ENCODE assay signal across 15 mouse cellular contexts in the genomic region with DNA sequence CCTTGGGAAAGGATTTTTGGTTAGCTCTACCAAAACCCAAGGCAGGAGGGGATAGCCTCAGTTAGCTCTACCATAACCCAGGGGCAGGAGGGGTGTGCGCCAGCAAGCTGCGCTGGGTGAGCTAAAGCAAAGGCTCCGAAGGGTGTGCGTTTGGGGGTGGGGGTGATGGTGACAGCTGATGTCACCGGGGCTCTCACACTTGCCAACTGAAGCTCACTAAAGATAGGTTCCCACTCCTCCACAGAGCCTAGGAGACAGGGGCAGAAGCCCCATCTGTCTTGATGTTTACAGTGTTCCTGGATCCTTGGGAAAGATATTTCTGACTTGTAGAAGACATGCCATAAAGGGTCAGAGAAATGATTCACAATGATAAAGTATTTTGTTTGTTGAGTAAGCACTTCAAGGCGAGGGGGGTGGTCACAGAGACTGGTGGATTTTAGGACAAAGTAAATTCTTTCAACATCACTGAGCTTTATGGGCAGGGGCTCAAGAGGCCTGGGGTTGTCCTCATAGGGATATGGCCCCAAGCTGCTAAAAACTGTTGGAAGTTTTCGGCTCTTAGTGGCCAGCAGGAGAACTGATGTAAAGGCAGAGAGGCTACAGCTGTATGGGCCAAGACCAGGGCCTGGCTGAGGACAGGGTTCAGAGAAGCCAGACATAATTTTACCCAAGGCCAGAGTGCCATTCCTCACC. TPM values are rescaled to one million over a fixed set of nuclear protein-coding genes. Genes with fewer than 3 reads are reported as not detected.
A peak's percentile ranks its signal among the peaks of the same experiment; 100 is the strongest.
DNase-seq lines count a peak whose midpoint lies in the region; ATAC-seq and TF ChIP-seq lines count a peak whose summit lies in the region.
"Had no signal": no experiment of that assay in that cellular context is flagged by ENCODE, and none has a peak within 500 bp of the region (broad histone marks: within the 10 kb centered on the region; RNA-seq: fewer than 3 reads in every experiment).

No protein-coding gene starts in this region.

- ATAC-seq in neural tube, embryonic 13.5 days (ENCODE audit: low read depth) = no peak
- no peak for ATAC-seq in neural tube, embryonic 15.5 days (ENCODE audit: low FRiP score)
- peak; percentile 38; the same call in 1 of the 2 replicates for ATAC-seq in stomach, postnatal 0 days (ENCODE audit: low FRiP score, low TSS enrichment)
- ATAC-seq in midbrain, postnatal 0 days (ENCODE audit: low FRiP score) = no peak
- ATAC-seq: intestine, embryonic 15.5 days; liver, postnatal 0 days; midbrain, embryonic 15.5 days had no signal

- DNase-seq in adrenal gland, postnatal 14 days = peak; percentile 34
- no peak for DNase-seq in adrenal gland, postnatal 4 days (ENCODE audit: low spot score in 2 of 2)
- no peak for DNase-seq in heart, adult 2 months
- no peak for DNase-seq in heart, postnatal 36 days
- no peak for DNase-seq in stomach, postnatal 0 days (ENCODE audit: low spot score)
- DNase-seq in midbrain, postnatal 0 days (ENCODE audit: low spot score) = no peak
- DNase-seq: liver, postnatal 0 days; thymus, postnatal 25 days had no signal

- WGBS in heart, adult 2 months = 84% methylated on average over 7 of the region's 7 CpGs
- WGBS in neural tube, embryonic 13.5 days = 78% methylated on average over 7 of the region's 7 CpGs
- 78% methylated on average over 7 of the region's 7 CpGs for WGBS in neural tube, embryonic 15.5 days
- WGBS in stomach, postnatal 0 days = 55% methylated on average over 7 of the region's 7 CpGs
- WGBS in midbrain, postnatal 0 days = 77% methylated on average over 7 of the region's 7 CpGs

- intact Hi-C loops in heart, adult 2 months (cut with DNase I) = loop anchor here (2.0 kb wide), 1 partner anchor 41 kb away; no protein-coding TSS in a partner anchor
- intact Hi-C loops in heart, postnatal 36 days (cut with DNase I) = no loop called here

- H3K4me1 ChIP-seq in heart, adult 2 months (ENCODE audit: control insufficient read depth, insufficient read depth, low read length) = peaks cover 16% of the 10 kb centered on the region
- H3K4me1 ChIP-seq in neural tube, embryonic 13.5 days (replicated peaks) = peaks cover 7% of the 10 kb centered on the region; the same call in 1 of the 2 replicates
- no peaks in the 10 kb centered on the region for H3K4me1 ChIP-seq in neural tube, embryonic 15.5 days
- no peaks in the 10 kb centered on the region for H3K4me1 ChIP-seq in stomach, postnatal 0 days (replicated peaks; ENCODE audit: control insufficient read depth, insufficient read depth)
- H3K4me1 ChIP-seq in midbrain, postnatal 0 days (ENCODE audit: insufficient read depth, low read length) = no peaks in the 10 kb centered on the region
- H3K4me1 ChIP-seq: hindbrain, embryonic 13.5 days; intestine, embryonic 15.5 days had no signal

- H3K4me2 ChIP-seq in neural tube, embryonic 13.5 days = no peak overlapping the region
- H3K4me2 ChIP-seq in neural tube, embryonic 15.5 days = no peak overlapping the region
- H3K4me2 ChIP-seq in stomach, postnatal 0 days (replicated peaks; ENCODE audit: low read depth) = no peak overlapping the region
- no peak overlapping the region for H3K4me2 ChIP-seq in midbrain, postnatal 0 days (ENCODE audit: low read depth, low read length, poor library complexity, severe bottlenecking)
- H3K4me2 ChIP-seq: hindbrain, embryonic 13.5 days; intestine, embryonic 15.5 days; limb, embryonic 15.5 days; midbrain, embryonic 15.5 days had no signal

- H3K27me3 ChIP-seq in heart, adult 2 months (ENCODE audit: control insufficient read depth, insufficient read depth, low read length) = no peaks in the 10 kb centered on the region
- no peaks in the 10 kb centered on the region for H3K27me3 ChIP-seq in neural tube, embryonic 13.5 days
- H3K27me3 ChIP-seq in neural tube, embryonic 15.5 days (replicated peaks) = no peaks in the 10 kb centered on the region
- no peaks in the 10 kb centered on the region for H3K27me3 ChIP-seq in stomach, postnatal 0 days (ENCODE audit: control insufficient read depth, insufficient read depth, low read length)
- H3K27me3 ChIP-seq in midbrain, postnatal 0 days (ENCODE audit: insufficient read depth, low read length) = no peaks in the 10 kb centered on the region
- H3K27me3 ChIP-seq: hindbrain, embryonic 13.5 days; intestine, embryonic 15.5 days; limb, embryonic 15.5 days; midbrain, embryonic 15.5 days had no signal

- TF ChIP-seq POLR2A in heart, adult 2 months (IDR thresholded peaks at IDR 0.05; ENCODE audit: insufficient read depth, low read depth, low read length) = no peak

- peaks cover 5% of the 10 kb centered on the region; the same call in 1 of the 2 replicates for H3K36me3 ChIP-seq in heart, adult 2 months (ENCODE audit: control insufficient read depth, insufficient read depth, low read length)
- H3K36me3 ChIP-seq in neural tube, embryonic 13.5 days = no peaks in the 10 kb centered on the region
- H3K36me3 ChIP-seq in neural tube, embryonic 15.5 days = no peaks in the 10 kb centered on the region
- no peaks in the 10 kb centered on the region for H3K36me3 ChIP-seq in stomach, postnatal 0 days (ENCODE audit: control insufficient read depth, insufficient read depth, low read length)
- H3K36me3 ChIP-seq in midbrain, postnatal 0 days (ENCODE audit: insufficient read depth, low read length) = no peaks in the 10 kb centered on the region
- H3K36me3 ChIP-seq: hindbrain, embryonic 13.5 days; intestine, embryonic 15.5 days; limb, embryonic 15.5 days; midbrain, embryonic 15.5 days had no signal

- no peak for TF ChIP-seq EP300 in heart, adult 2 months (IDR thresholded peaks at IDR 0.05; ENCODE audit: insufficient read depth, low read depth, low read length)
- no peak for TF ChIP-seq EP300 in stomach, postnatal 0 days (optimal IDR thresholded peaks at IDR 0.05)

- H3K9me3 ChIP-seq in neural tube, embryonic 13.5 days = no peaks in the 10 kb centered on the region
- H3K9me3 ChIP-seq in neural tube, embryonic 15.5 days (replicated peaks) = no peaks in the 10 kb centered on the region
- H3K9me3 ChIP-seq in stomach, postnatal 0 days (ENCODE audit: control insufficient read depth, low read length) = no peaks in the 10 kb centered on the region
- H3K9me3 ChIP-seq in midbrain, postnatal 0 days (ENCODE audit: low read length) = no peaks in the 10 kb centered on the region
- H3K9me3 ChIP-seq: hindbrain, embryonic 13.5 days; intestine, embryonic 15.5 days; limb, embryonic 15.5 days; midbrain, embryonic 15.5 days had no signal

- H3K4me3 ChIP-seq in heart, adult 2 months = no peak overlapping the region
- no peak overlapping the region for H3K4me3 ChIP-seq in neural tube, embryonic 13.5 days
- no peak overlapping the region for H3K4me3 ChIP-seq in neural tube, embryonic 15.5 days (replicated peaks)
- H3K4me3 ChIP-seq in stomach, postnatal 0 days (ENCODE audit: low read depth, low read length) = no peak overlapping the region
- H3K4me3 ChIP-seq in midbrain, postnatal 0 days (ENCODE audit: low read depth, low read length) = no peak overlapping the region
- H3K4me3 ChIP-seq: hindbrain, embryonic 13.5 days; intestine, embryonic 15.5 days; limb, embryonic 15.5 days; midbrain, embryonic 15.5 days had no signal

- no peaks in the 10 kb centered on the region for H3K79me2 ChIP-seq in heart, adult 2 months (replicated peaks; ENCODE audit: control insufficient read depth, insufficient read depth, low read length)

- H3K9ac ChIP-seq in heart, adult 2 months (ENCODE audit: low read depth, low read length) = no peak overlapping the region
- 0 out of 2 replicates have a peak overlapping the region, but pooled peaks have one; percentile 22 for H3K9ac ChIP-seq in neural tube, embryonic 13.5 days
- no peak overlapping the region for H3K9ac ChIP-seq in neural tube, embryonic 15.5 days (replicated peaks)
- no peak overlapping the region for H3K9ac ChIP-seq in stomach, postnatal 0 days (ENCODE audit: low read length)
- no peak overlapping the region for H3K9ac ChIP-seq in midbrain, postnatal 0 days (replicated peaks; ENCODE audit: low read length, poor library complexity, severe bottlenecking)
- H3K9ac ChIP-seq: hindbrain, embryonic 13.5 days; intestine, embryonic 15.5 days; limb, embryonic 15.5 days; liver, postnatal 0 days; midbrain, embryonic 15.5 days had no signal

- TF ChIP-seq CTCF in heart, adult 2 months (IDR thresholded peaks at IDR 0.05) = no peak
- 0 out of 2 replicates have a peak, but pooled peaks have one; percentile 13 for TF ChIP-seq CTCF in stomach, postnatal 0 days (IDR thresholded peaks at IDR 0.05; ENCODE audit: low read depth)
- no peak for TF ChIP-seq CTCF in midbrain, postnatal 0 days (IDR thresholded peaks at IDR 0.05)

- peak overlapping the region; percentile 83 for H3K27ac ChIP-seq in heart, adult 2 months
- no peak overlapping the region for H3K27ac ChIP-seq in neural tube, embryonic 13.5 days (replicated peaks)
- H3K27ac ChIP-seq in neural tube, embryonic 15.5 days (replicated peaks) = no peak overlapping the region
- peak overlapping the region; percentile 45 for H3K27ac ChIP-seq in stomach, postnatal 0 days (replicated peaks)
- H3K27ac ChIP-seq in midbrain, postnatal 0 days (ENCODE audit: low read depth, low read length) = no peak overlapping the region
- H3K27ac ChIP-seq: intestine, embryonic 15.5 days; limb, embryonic 15.5 days had no signal

RNA-seq across cellular contexts. Expression of a gene that starts 24.7 kb away (rescaled TPM):
- total RNA-seq in adrenal gland, postnatal 14 days (2021) = 8.9 and 17.0 TPM in 2 replicates
- total RNA-seq in adrenal gland, postnatal 4 days (2021) = 1 to 10 TPM; 3.1 to 4.0 TPM
- total RNA-seq in heart, adult 2 months (2021) = 10 to 100 TPM; 10.1 to 18.1 TPM
- 11.2 and 14.6 TPM in 2 replicates for polyA plus RNA-seq in heart, adult 2 months (2012; rRNA removed)
- 10 to 100 TPM; 15.0 to 21.3 TPM for total RNA-seq in heart, postnatal 36 days (2021)
- polyA plus RNA-seq in neural tube, embryonic 13.5 days (2015; fragmentation: Nextera tagmentation; extraction: Ambion mirVana) = 0.15 and 0.23 TPM in 2 replicates
- 0.38 and 0.52 TPM in 2 replicates for polyA plus RNA-seq in neural tube, embryonic 15.5 days (2015; fragmentation: Nextera tagmentation; extraction: Ambion mirVana)
- polyA plus RNA-seq in stomach, postnatal 0 days (2015; fragmentation: Nextera tagmentation; extraction: Ambion mirVana) = 0.56 and 0.71 TPM in 2 replicates
- 1.9 TPM in 2 replicates for total RNA-seq in midbrain, postnatal 0 days (2014; rRNA removed)
- polyA plus RNA-seq in midbrain, postnatal 0 days (2015; fragmentation: Nextera tagmentation; extraction: Ambion mirVana) = 0.59 and 0.77 TPM in 2 replicates
- total RNA-seq: megakaryocyte, adult 5-6 weeks had no signal

Comparison
In these comparisons a context has a peak if more than half of its experiments do, and no peak if none do; other contexts are left out.
1. H3K27ac ChIP-seq: peak in heart, adult 2 months (single experiment) and stomach, postnatal 0 days (single experiment); none in neural tube, embryonic 13.5 days (single experiment), neural tube, embryonic 15.5 days (single experiment) and midbrain, postnatal 0 days (single experiment).